Mouse (Mus musculus) limb, embryonic 11.5 days (tissue): Measurements from ENCODE around the gene Dapp1. TPM values are rescaled to one million over a fixed set of nuclear protein-coding genes. Genes with fewer than 3 reads are reported as not detected.
A peak's percentile ranks its signal among the peaks of the same experiment; 100 is the strongest.

ENCODE experiments used
- ATAC-seq: fragments of 200-750 bp; cut with Nextera tagmentation; 2 replicates; pipeline ENCODE4 v1.8.0; 2017; ENCODE audit warnings: low read depth; ENCODE audit not compliant: insufficient number of reproducible peaks, low FRiP score, low TSS enrichment
- DNase-seq: peaks from one replicate; pipeline ENCODE4 v3.0.0-alpha.2; 2015; ENCODE audit warnings: low spot score
- H3K27ac ChIP-seq: fragments of 300-500 bp; sonication (generic); replicated peaks from 2 replicates; pipeline ENCODE4 v1.5.1; 2014; ENCODE audit warnings: low read depth, mild to moderate bottlenecking, low read length
- H3K27me3 ChIP-seq: fragments of 300-500 bp; sonication (generic); 2 replicates; pipeline ENCODE4 v1.6.1; 2014; ENCODE audit warnings: mild to moderate bottlenecking, low read length, mixed read lengths; ENCODE audit not compliant: control insufficient read depth, insufficient read depth
- H3K36me3 ChIP-seq: fragments of 300-500 bp; sonication (generic); 2 replicates; pipeline ENCODE4 v1.6.1; 2014; ENCODE audit warnings: mild to moderate bottlenecking, low read length, moderate library complexity, mixed read lengths; ENCODE audit not compliant: control insufficient read depth, insufficient read depth
- H3K4me1 ChIP-seq: fragments of 300-500 bp; sonication (generic); 2 replicates; pipeline ENCODE4 v1.6.1; 2014; ENCODE audit warnings: low read length, mixed read lengths; ENCODE audit not compliant: control insufficient read depth, insufficient read depth
- H3K4me2 ChIP-seq: fragments of 300-500 bp; sonication (generic); 2 replicates; pipeline ENCODE4 v1.6.1; 2014; ENCODE audit warnings: low read depth, mild to moderate bottlenecking, moderate library complexity; ENCODE audit not compliant: severe bottlenecking
- H3K4me3 ChIP-seq: fragments of 300-500 bp; sonication (generic); 2 replicates; pipeline ENCODE4 v1.5.1; 2014; ENCODE audit warnings: low read depth, low read length
- H3K9ac ChIP-seq: fragments of 300-500 bp; sonication (generic); 2 replicates; pipeline ENCODE4 v1.6.1; 2014; ENCODE audit warnings: mild to moderate bottlenecking, low read length
- H3K9me3 ChIP-seq: fragments of 300-500 bp; sonication (generic); 2 replicates; pipeline ENCODE4 v1.6.1; 2016; ENCODE audit warnings: low read length; ENCODE audit not compliant: control insufficient read depth
- WGBS: fragments of 180-500 bp; shearing (Covaris S2); extraction: QIAGEN DNeasy Blood & Tissue Kit; methylation state at CpG from one replicate; pipeline ENCODE4 v1.1.7; 2014; 5-methylcytosine and 5-hydroxymethylcytosine counted together
- polyA plus RNA-seq: library from polyadenylated mRNA; unstranded; fragments of >200 nt; fragmentation: Nextera tagmentation; extraction: Ambion mirVana; gene quantifications from 2 replicates; pipeline ENCODE4 v1.2.1, GENCODE M21; 2014

Dapp1 gene
- polyA plus RNA-seq, result 3.0 and 4.2 TPM in 2 replicates

DNA sequence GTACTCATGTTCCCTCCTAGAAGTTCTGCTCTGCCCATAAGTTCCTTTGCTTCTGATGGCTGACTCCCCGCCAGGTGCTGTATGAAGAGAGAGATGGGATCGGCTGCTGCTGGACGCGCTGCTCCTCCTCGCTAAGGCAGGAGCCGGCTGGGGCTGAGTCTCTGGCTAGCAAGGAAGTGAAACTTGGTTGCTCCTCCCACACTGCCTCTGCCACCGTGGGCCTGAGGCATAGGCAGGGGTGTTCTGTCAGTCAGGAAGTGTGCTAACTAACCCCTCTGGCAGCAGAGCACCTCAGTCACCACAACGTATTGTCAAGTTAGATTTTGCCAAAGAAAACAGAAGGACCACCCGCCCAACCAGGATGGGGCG lies at the start of gene Dapp1:
Dapp1 (minus strand) TSS at position 164 of the 369 bp plus-strand sequence.
- DNase-seq, result peak; percentile 65
- Histone ChIP-seq H3K27me3 (no peaks in the 10 kb centered on the region), H3K27ac (no peak within 1 kb of the TSS), H3K4me1 (no peaks in the 10 kb centered on the region; the same call in 1 of the 2 replicates), H3K4me3 (peak within 1 kb of the TSS; percentile 34), H3K36me3 (no peaks in the 10 kb centered on the region), H3K4me2 (peak within 1 kb of the TSS; percentile 66), H3K9me3 (no peaks in the 10 kb centered on the region), H3K9ac (peak within 1 kb of the TSS; percentile 58)
- ATAC-seq, result peak; percentile 67; the same call in 1 of the 2 replicates
- WGBS, result 12% methylated on average over 10 of the region's 10 CpGs

- Histone ChIP-seq H3K9me3 (no peaks in the 10 kb centered on the region), H3K27me3 (no peaks in the 10 kb centered on the region), H3K4me1 (no peaks in the 10 kb centered on the region), H3K27ac (no peak overlapping the region), H3K9ac (no peak overlapping the region), H3K36me3 (no peaks in the 10 kb centered on the region), H3K4me2 (no peak overlapping the region), H3K4me3 (no peak overlapping the region)
- ATAC-seq (no peak), DNase-seq (no peak)
- 85% methylated on average over 6 of the region's 6 CpGs for WGBS
Measured at GRCm38 (mm10) chr3:138030563-138030962, 49.2 kb upstream of the Dapp1 start.

DNA sequence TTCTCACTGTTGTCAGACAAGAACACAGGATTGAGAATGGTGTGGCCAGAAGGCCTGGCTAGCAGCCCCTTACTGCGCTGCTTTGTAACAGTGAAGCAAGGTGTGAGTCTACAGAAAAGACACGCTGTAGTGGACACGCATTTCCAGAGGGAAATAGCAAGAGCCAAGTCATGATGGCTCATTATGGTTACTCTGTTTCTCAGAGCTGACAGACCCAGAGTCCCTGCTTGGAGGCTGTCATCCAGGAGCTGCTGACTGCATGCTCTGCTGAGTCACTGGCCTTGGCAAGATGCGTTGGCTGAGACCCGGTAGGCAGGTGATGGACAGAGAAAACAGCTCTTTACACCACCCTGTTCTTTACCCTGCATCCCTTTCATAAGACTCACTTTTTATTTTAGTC lies 48.0 kb upstream of the Dapp1 start:
- ATAC-seq, result no peak
- H3K4me2 ChIP-seq, result no peak overlapping the region
- DNase-seq, result no peak
- H3K9ac ChIP-seq, result no peak overlapping the region
- H3K9me3 ChIP-seq, result no peaks in the 10 kb centered on the region
- 88% methylated on average over 5 of the region's 5 CpGs for WGBS
- H3K36me3 ChIP-seq, result no peaks in the 10 kb centered on the region
- no peaks in the 10 kb centered on the region for H3K4me1 ChIP-seq
- no peak overlapping the region for H3K4me3 ChIP-seq
- no peaks in the 10 kb centered on the region for H3K27me3 ChIP-seq
- no peak overlapping the region for H3K27ac ChIP-seq

- ATAC-seq (no peak), DNase-seq (no peak)
- 85% methylated on average over 5 of the region's 5 CpGs for WGBS
- Histone ChIP-seq H3K4me1 (no peaks in the 10 kb centered on the region), H3K27ac (no peak overlapping the region), H3K9ac (no peak overlapping the region), H3K9me3 (no peaks in the 10 kb centered on the region), H3K36me3 (no peaks in the 10 kb centered on the region), H3K4me2 (no peak overlapping the region), H3K27me3 (no peaks in the 10 kb centered on the region), H3K4me3 (no peak overlapping the region)
Measured at GRCm38 (mm10) chr3:138027575-138028362, 46.4 kb upstream of the Dapp1 start.

GRCm38 (mm10) chr3:138026286-138026685 lies 44.9 kb upstream of the Dapp1 start:
- no peak for DNase-seq
- no peak overlapping the region for H3K4me3 ChIP-seq
- ATAC-seq, result no peak

GRCm38 (mm10) chr3:138022651-138023050 lies 41.3 kb upstream of the Dapp1 start:
- Histone ChIP-seq H3K9me3 (no peaks in the 10 kb centered on the region), H3K27ac (no peak overlapping the region), H3K4me2 (no peak overlapping the region), H3K36me3 (no peaks in the 10 kb centered on the region), H3K27me3 (no peaks in the 10 kb centered on the region), H3K4me3 (no peak overlapping the region), H3K4me1 (no peaks in the 10 kb centered on the region), H3K9ac (no peak overlapping the region)
- DNase-seq, result no peak
- no peak for ATAC-seq
- 85% methylated on average over 4 of the region's 4 CpGs for WGBS

More at GRCm38 (mm10) chr3:138026286-138026685, 44.9 kb upstream of the Dapp1 start:
- no peaks in the 10 kb centered on the region for H3K9me3 ChIP-seq
- H3K4me2 ChIP-seq, result no peak overlapping the region
- no peaks in the 10 kb centered on the region for H3K36me3 ChIP-seq
- no peaks in the 10 kb centered on the region for H3K27me3 ChIP-seq
- H3K9ac ChIP-seq, result no peak overlapping the region
- WGBS, result 77% methylated on average over 10 of the region's 10 CpGs
- H3K27ac ChIP-seq, result no peak overlapping the region
- H3K4me1 ChIP-seq, result no peaks in the 10 kb centered on the region

DNA sequence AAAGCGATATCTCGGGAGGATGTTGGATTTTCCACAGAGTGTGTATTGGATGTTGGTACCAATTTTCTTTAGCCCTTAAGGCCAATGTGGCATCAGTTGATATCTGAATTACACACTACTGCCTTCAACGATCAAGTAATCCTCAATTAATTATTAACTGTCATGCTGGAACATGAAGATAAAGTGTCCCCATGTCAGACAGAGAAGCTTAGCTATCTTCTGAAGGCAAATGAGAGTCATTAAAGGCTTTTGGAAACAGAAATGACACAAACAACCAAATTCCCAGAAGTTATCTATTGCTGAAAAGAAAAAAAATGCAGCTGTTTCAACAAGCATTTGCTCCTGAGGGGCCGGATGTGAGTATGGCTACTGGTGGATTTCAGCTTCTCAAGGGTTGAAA lies 40.7 kb upstream of the Dapp1 start:
- WGBS, result 95% methylated on average over 4 of the region's 4 CpGs
- no peak overlapping the region for H3K27ac ChIP-seq
- H3K4me1 ChIP-seq, result no peaks in the 10 kb centered on the region
- DNase-seq (no peak), ATAC-seq (no peak)
- no peak overlapping the region for H3K9ac ChIP-seq
- H3K4me3 ChIP-seq, result no peak overlapping the region
- H3K36me3 ChIP-seq, result no peaks in the 10 kb centered on the region
- H3K27me3 ChIP-seq, result no peaks in the 10 kb centered on the region
- no peaks in the 10 kb centered on the region for H3K9me3 ChIP-seq
- H3K4me2 ChIP-seq, result no peak overlapping the region

DNA sequence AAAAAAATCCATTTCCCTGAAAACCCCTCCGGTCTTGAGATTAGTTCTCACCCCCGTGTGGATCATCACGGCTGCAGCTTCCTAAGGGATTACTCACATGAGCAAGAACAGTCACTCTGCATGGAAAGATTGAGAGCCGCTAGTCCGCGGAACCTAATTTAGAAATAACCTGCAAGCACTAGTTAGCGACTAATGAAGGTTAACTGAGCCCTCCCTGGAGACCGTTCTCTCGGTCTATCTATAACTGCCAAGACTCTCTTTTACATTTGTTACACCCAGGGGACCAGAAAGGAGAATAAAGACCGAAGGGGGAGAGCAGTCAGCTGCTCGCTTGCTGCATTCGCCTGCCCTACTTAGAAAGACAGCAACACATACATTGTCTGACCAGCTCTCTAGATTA lies 35.5 kb upstream of the Dapp1 start:
- no peak overlapping the region for H3K4me3 ChIP-seq
- H3K36me3 ChIP-seq, result no peaks in the 10 kb centered on the region
- no peaks in the 10 kb centered on the region for H3K9me3 ChIP-seq
- no peak for DNase-seq
- H3K9ac ChIP-seq, result no peak overlapping the region
- 88% methylated on average over 12 of the region's 12 CpGs for whole genome bisulfite sequencing
- H3K27me3 ChIP-seq, result no peaks in the 10 kb centered on the region
- no peak overlapping the region for H3K27ac ChIP-seq
- no peak for ATAC-seq
- no peaks in the 10 kb centered on the region for H3K4me1 ChIP-seq
- no peak overlapping the region for H3K4me2 ChIP-seq

DNA sequence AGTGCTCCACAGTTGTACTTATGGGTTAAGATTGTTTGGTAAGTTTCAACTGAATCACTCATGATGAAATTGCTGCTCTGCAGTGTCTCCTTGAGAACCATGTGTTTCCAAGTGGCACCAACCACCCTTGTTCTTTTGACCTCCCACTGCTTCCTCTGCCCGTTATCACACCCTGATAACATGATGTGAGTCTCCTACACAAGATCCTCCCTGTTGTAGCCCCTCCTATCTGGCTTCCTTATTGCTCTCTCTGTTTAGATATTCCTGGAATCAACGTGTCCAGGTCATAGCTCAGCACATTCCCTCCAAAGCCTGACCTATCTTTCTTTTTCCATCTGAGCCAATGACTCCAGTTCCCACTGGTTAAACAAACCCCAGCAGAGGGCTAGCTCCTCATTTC lies 33.4 kb upstream of the Dapp1 start:
- Histone ChIP-seq H3K4me2 (no peak overlapping the region), H3K9ac (no peak overlapping the region), H3K36me3 (no peaks in the 10 kb centered on the region), H3K9me3 (no peaks in the 10 kb centered on the region), H3K27ac (no peak overlapping the region), H3K4me1 (no peaks in the 10 kb centered on the region), H3K4me3 (no peak overlapping the region), H3K27me3 (no peaks in the 10 kb centered on the region)
- DNase-seq, result no peak
- WGBS, result 80% methylated on average over 2 of the region's 2 CpGs
- ATAC-seq, result no peak
